Mouse (Mus musculus): ENCODE results near the gene Enthd1. TPM values are rescaled to one million over a fixed set of nuclear protein-coding genes. Genes with fewer than 3 reads are reported as not detected.

The Enthd1 gene
- polyA plus RNA-seq, 1 experiment from 2014 or later, result 0.33 TPM

GRCm38 (mm10) chr15:80490151-80490550 lies 74.8 kb downstream of the Enthd1 start:
- DNase-seq (ENCODE audit: low spot score), result no peak

GRCm38 (mm10) chr15:80488658-80489057 lies 76.3 kb downstream of the Enthd1 start:
- DNase-seq (ENCODE audit: low spot score), result peak; percentile 60

- DNase-seq (ENCODE audit: low spot score), result no peak
Observed at GRCm38 (mm10) chr15:80485601-80486000, 79.4 kb downstream of the Enthd1 start.

GRCm38 (mm10) chr15:80483041-80483705 lies 81.8 kb downstream of the Enthd1 start:
- no peak for DNase-seq (ENCODE audit: low spot score)

- DNase-seq (ENCODE audit: low spot score), result no peak
Observed at GRCm38 (mm10) chr15:80482348-80482747, 82.6 kb downstream of the Enthd1 start.

- DNase-seq (ENCODE audit: low spot score), result no peak
Observed at GRCm38 (mm10) chr15:80474429-80475002, 90.4 kb downstream of the Enthd1 start.

- no peak for DNase-seq (ENCODE audit: low spot score)
Observed at GRCm38 (mm10) chr15:80467876-80468275, 97.1 kb downstream of the Enthd1 start.

GRCm38 (mm10) chr15:80462106-80462505 lies 102.8 kb downstream of the Enthd1 start:
- peak; percentile 59 for DNase-seq (ENCODE audit: low spot score)

- DNase-seq (ENCODE audit: low spot score), result no peak
Observed at GRCm38 (mm10) chr15:80461446-80461845, 103.5 kb downstream of the Enthd1 start.

GRCm38 (mm10) chr15:80460011-80460410 lies 104.9 kb downstream of the Enthd1 start:
- peak; percentile 18 for DNase-seq (ENCODE audit: low spot score)

- peak; percentile 30 for DNase-seq (ENCODE audit: low spot score)
Observed at GRCm38 (mm10) chr15:80457984-80458383, 107.0 kb downstream of the Enthd1 start.

GRCm38 (mm10) chr15:80454486-80454885 lies 110.5 kb downstream of the Enthd1 start:
- DNase-seq (ENCODE audit: low spot score), result no peak

GRCm38 (mm10) chr15:80452425-80452824 lies 112.5 kb downstream of the Enthd1 start:
- DNase-seq (ENCODE audit: low spot score), result no peak

GRCm38 (mm10) chr15:80445956-80446687 lies 118.8 kb downstream of the Enthd1 start:
- no peak for DNase-seq (ENCODE audit: low spot score)

GRCm38 (mm10) chr15:80440195-80440594 lies 124.8 kb downstream of the Enthd1 start:
- DNase-seq (ENCODE audit: low spot score), result no peak

GRCm38 (mm10) chr15:80438423-80438822 lies 126.5 kb downstream of the Enthd1 start:
- no peak for DNase-seq (ENCODE audit: low spot score)

- no peak for DNase-seq (ENCODE audit: low spot score)
Observed at GRCm38 (mm10) chr15:80437996-80438395, 127.0 kb downstream of the Enthd1 start.

- DNase-seq (ENCODE audit: low spot score), result no peak
Observed at GRCm38 (mm10) chr15:80436961-80437360, 128.0 kb downstream of the Enthd1 start.

- no peak for DNase-seq (ENCODE audit: low spot score)
Observed at GRCm38 (mm10) chr15:80430324-80430723, 134.6 kb downstream of the Enthd1 start.

GRCm38 (mm10) chr15:80418146-80418545 lies 146.8 kb downstream of the Enthd1 start:
- no peak for DNase-seq (ENCODE audit: low spot score)

GRCm38 (mm10) chr15:80417066-80417465 lies 147.9 kb downstream of the Enthd1 start:
- DNase-seq (ENCODE audit: low spot score), result no peak

GRCm38 (mm10) chr15:80415132-80415531 lies 149.8 kb downstream of the Enthd1 start:
- no peak for DNase-seq (ENCODE audit: low spot score)

Data from thymus, postnatal 0 days (tissue).